Mouse (Mus musculus): ENCODE measurements around the gene Lingo1. TPM values are rescaled to one million over a fixed set of nuclear protein-coding genes. Genes with fewer than 3 reads are reported as not detected.

Gene Lingo1
- total RNA-seq, 2 experiments from 2014 or later = not detected

GRCm38 (mm10) chr9:56612798-56613183 is 183.5 kb downstream of the Lingo1 start:
- ATAC-seq (replicated peaks; ENCODE audit: low FRiP score, low TSS enrichment, poor library complexity, severe bottlenecking) = no peak

- no peak for ATAC-seq (replicated peaks; ENCODE audit: low FRiP score, low TSS enrichment, poor library complexity, severe bottlenecking)
These were observed 184.1 kb downstream of the Lingo1 start for GRCm38 (mm10) chr9:56611912-56612797.

- no peak for ATAC-seq (replicated peaks; ENCODE audit: low FRiP score, low TSS enrichment, poor library complexity, severe bottlenecking)
These were observed 185.3 kb downstream of the Lingo1 start for GRCm38 (mm10) chr9:56610955-56611354.

GRCm38 (mm10) chr9:56610466-56610865 is 185.8 kb downstream of the Lingo1 start:
- ATAC-seq (replicated peaks; ENCODE audit: low FRiP score, low TSS enrichment, poor library complexity, severe bottlenecking) = no peak

GRCm38 (mm10) chr9:56609486-56609885 is 186.8 kb downstream of the Lingo1 start:
- no peak for ATAC-seq (replicated peaks; ENCODE audit: low FRiP score, low TSS enrichment, poor library complexity, severe bottlenecking)

GRCm38 (mm10) chr9:56608691-56609351 is 187.4 kb downstream of the Lingo1 start:
- no peak for ATAC-seq (replicated peaks; ENCODE audit: low FRiP score, low TSS enrichment, poor library complexity, severe bottlenecking)

GRCm38 (mm10) chr9:56606082-56606740 is 190.1 kb downstream of the Lingo1 start:
- ATAC-seq (replicated peaks; ENCODE audit: low FRiP score, low TSS enrichment, poor library complexity, severe bottlenecking) = no peak

GRCm38 (mm10) chr9:56605443-56605806 is 190.8 kb downstream of the Lingo1 start:
- ATAC-seq (replicated peaks; ENCODE audit: low FRiP score, low TSS enrichment, poor library complexity, severe bottlenecking) = no peak

- ATAC-seq (replicated peaks; ENCODE audit: low FRiP score, low TSS enrichment, poor library complexity, severe bottlenecking) = no peak
These were observed 191.3 kb downstream of the Lingo1 start for GRCm38 (mm10) chr9:56604797-56605442.

- ATAC-seq (replicated peaks; ENCODE audit: low FRiP score, low TSS enrichment, poor library complexity, severe bottlenecking) = no peak
These were observed 195.6 kb downstream of the Lingo1 start for GRCm38 (mm10) chr9:56600655-56601054.

GRCm38 (mm10) chr9:56592639-56593038 is 203.6 kb downstream of the Lingo1 start:
- no peak for ATAC-seq (replicated peaks; ENCODE audit: low FRiP score, low TSS enrichment, poor library complexity, severe bottlenecking)

GRCm38 (mm10) chr9:56591248-56591888 is 204.9 kb downstream of the Lingo1 start:
- ATAC-seq (replicated peaks; ENCODE audit: low FRiP score, low TSS enrichment, poor library complexity, severe bottlenecking) = no peak

- ATAC-seq (replicated peaks; ENCODE audit: low FRiP score, low TSS enrichment, poor library complexity, severe bottlenecking) = no peak
These were observed 206.5 kb downstream of the Lingo1 start for GRCm38 (mm10) chr9:56589762-56590161.

- no peak for ATAC-seq (replicated peaks; ENCODE audit: low FRiP score, low TSS enrichment, poor library complexity, severe bottlenecking)
These were observed 212.2 kb downstream of the Lingo1 start for GRCm38 (mm10) chr9:56584043-56584424.

- ATAC-seq (replicated peaks; ENCODE audit: low FRiP score, low TSS enrichment, poor library complexity, severe bottlenecking) = no peak
These were observed 212.9 kb downstream of the Lingo1 start for GRCm38 (mm10) chr9:56583139-56584042.

- no peak for ATAC-seq (replicated peaks; ENCODE audit: low FRiP score, low TSS enrichment, poor library complexity, severe bottlenecking)
These were observed 213.6 kb downstream of the Lingo1 start for GRCm38 (mm10) chr9:56582628-56583027.

- no peak for ATAC-seq (replicated peaks; ENCODE audit: low FRiP score, low TSS enrichment, poor library complexity, severe bottlenecking)
These were observed 214.6 kb downstream of the Lingo1 start for GRCm38 (mm10) chr9:56581700-56582099.

- ATAC-seq (replicated peaks; ENCODE audit: low FRiP score, low TSS enrichment, poor library complexity, severe bottlenecking) = no peak
These were observed 215.3 kb downstream of the Lingo1 start for GRCm38 (mm10) chr9:56581016-56581415.
